In the genomic region with DNA sequence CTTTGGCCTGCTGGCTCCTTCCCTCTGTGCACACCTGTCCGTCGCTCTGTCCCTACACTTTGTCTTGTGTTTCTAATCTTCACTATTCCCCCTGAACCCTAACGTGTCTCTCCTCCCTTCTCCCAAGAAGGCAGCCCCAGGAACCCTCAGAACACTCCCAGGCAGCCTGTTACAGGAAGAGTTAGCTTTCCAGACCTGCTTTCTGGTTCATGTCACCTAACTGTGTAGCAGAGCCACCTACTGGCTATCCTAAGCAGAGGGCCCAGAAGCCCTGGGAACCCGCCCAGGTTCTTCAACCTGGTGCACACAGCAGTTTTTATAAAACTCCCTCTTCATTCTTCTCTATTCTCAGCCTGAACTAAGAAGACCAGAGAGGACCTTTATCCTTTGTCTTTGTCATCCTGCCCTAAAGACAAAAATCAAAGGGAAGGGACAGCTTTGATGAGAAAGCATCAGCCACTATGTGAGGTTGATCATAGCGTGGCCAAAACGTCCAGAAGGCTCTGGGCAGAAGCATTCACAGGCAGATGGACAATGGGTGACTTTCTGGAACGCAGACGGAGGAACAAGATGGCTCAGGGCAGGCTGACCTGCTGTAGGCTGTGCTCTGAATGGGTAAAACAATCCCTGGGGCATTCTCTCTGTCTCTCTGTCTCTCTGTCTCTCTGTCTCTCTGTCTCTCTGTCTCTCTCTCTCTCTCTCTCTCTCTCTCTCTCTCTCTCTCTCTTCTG, we compare ENCODE assay signal across 10 mouse cellular contexts. TPM values are rescaled to one million over a fixed set of nuclear protein-coding genes. Genes with fewer than 3 reads are reported as not detected.
DNase-seq lines count a peak whose midpoint lies in the region; ATAC-seq and TF ChIP-seq lines count a peak whose summit lies in the region.
"Had no signal": no experiment of that assay in that cellular context is flagged by ENCODE, and none has a peak within 500 bp of the region (broad histone marks: within the 10 kb centered on the region; RNA-seq: fewer than 3 reads in every experiment).

No protein-coding gene starts in this region.

- H3K4me3 ChIP-seq in hindbrain, embryonic 10.5 days, result no peak overlapping the region
- H3K4me3 ChIP-seq in hindbrain, embryonic 12.5 days, result no peak overlapping the region
- no peak overlapping the region for H3K4me3 ChIP-seq in intestine, postnatal 0 days (ENCODE audit: low read depth, low read length)
- H3K4me3 ChIP-seq: myocyte had no signal

- H3K4me1 ChIP-seq in hindbrain, embryonic 10.5 days (replicated peaks), result peaks cover 17% of the 10 kb centered on the region
- peaks cover 4% of the 10 kb centered on the region; the same call in 1 of the 2 replicates for H3K4me1 ChIP-seq in hindbrain, embryonic 12.5 days
- H3K4me1 ChIP-seq in intestine, postnatal 0 days (replicated peaks; ENCODE audit: control insufficient read depth, insufficient read depth, low read length), result no peaks in the 10 kb centered on the region

- peak; percentile 86 for TF ChIP-seq CTCF in intestine, postnatal 0 days (IDR thresholded peaks at IDR 0.05; ENCODE audit: low read depth)

- DNase-seq in hindbrain, embryonic 10.5 days (ENCODE audit: low spot score), result peak; percentile 26
- DNase-seq in adipocyte (ENCODE audit: low spot score), result peak; percentile 8
- peak; percentile 29 for DNase-seq in embryo, embryonic 9.5 days (ENCODE audit: extremely low spot score)
- peak; percentile 67 to 69 for DNase-seq in left cerebral cortex, postnatal 14 days (ENCODE audit: low spot score in 2 of 2)
- DNase-seq in right cerebral cortex, adult 2 months (ENCODE audit: low spot score in 2 of 2), result peak; percentile 59 to 64

- no peaks in the 10 kb centered on the region for H3K9me3 ChIP-seq in hindbrain, embryonic 10.5 days
- no peaks in the 10 kb centered on the region for H3K9me3 ChIP-seq in hindbrain, embryonic 12.5 days (replicated peaks)
- no peaks in the 10 kb centered on the region for H3K9me3 ChIP-seq in intestine, postnatal 0 days (ENCODE audit: control insufficient read depth)

- no peaks in the 10 kb centered on the region for H3K27me3 ChIP-seq in hindbrain, embryonic 10.5 days (ENCODE audit: insufficient read depth, poor library complexity, severe bottlenecking)
- H3K27me3 ChIP-seq in hindbrain, embryonic 12.5 days, result no peaks in the 10 kb centered on the region
- no peaks in the 10 kb centered on the region for H3K27me3 ChIP-seq in intestine, postnatal 0 days (replicated peaks; ENCODE audit: control insufficient read depth, insufficient read depth, low read length)

- H3K4me2 ChIP-seq in hindbrain, embryonic 12.5 days (replicated peaks), result no peak overlapping the region
- no peak overlapping the region for H3K4me2 ChIP-seq in intestine, postnatal 0 days (replicated peaks; ENCODE audit: low read depth)

- 54% methylated on average over 8 of the region's 8 CpGs for WGBS in hindbrain, embryonic 10.5 days
- 52% methylated on average over 8 of the region's 8 CpGs for WGBS in hindbrain, embryonic 12.5 days
- WGBS in intestine, postnatal 0 days, result 64% methylated on average over 8 of the region's 8 CpGs

- H3K36me3 ChIP-seq in hindbrain, embryonic 10.5 days, result no peaks in the 10 kb centered on the region
- no peaks in the 10 kb centered on the region for H3K36me3 ChIP-seq in hindbrain, embryonic 12.5 days
- H3K36me3 ChIP-seq in intestine, postnatal 0 days (ENCODE audit: control insufficient read depth, insufficient read depth), result no peaks in the 10 kb centered on the region

- intact Hi-C loops in left cerebral cortex, postnatal 14 days (cut with DNase I), result loop anchor here (2.0 to 10.0 kb wide), 3 partner anchors 144 to 732 kb away; no protein-coding TSS in a partner anchor

- ATAC-seq in hindbrain, embryonic 12.5 days (ENCODE audit: low FRiP score), result no peak
- no peak for ATAC-seq in intestine, postnatal 0 days
- no peak for ATAC-seq in CD4-positive, CD25-positive, alpha-beta regulatory T cell, adult 4 months

- no peak overlapping the region; the same call in 1 of the 2 replicates for H3K27ac ChIP-seq in hindbrain, embryonic 10.5 days
- H3K27ac ChIP-seq in hindbrain, embryonic 12.5 days, result no peak overlapping the region
- H3K27ac ChIP-seq in intestine, postnatal 0 days (ENCODE audit: low read depth, low read length), result no peak overlapping the region

- H3K9ac ChIP-seq in hindbrain, embryonic 12.5 days, result no peak overlapping the region
- H3K9ac ChIP-seq in intestine, postnatal 0 days (ENCODE audit: low read depth, low read length), result no peak overlapping the region

RNA-seq across cellular contexts. Expression of a gene that starts 34.8 kb away (rescaled TPM):
- polyA plus RNA-seq in hindbrain, embryonic 10.5 days (2016; fragmentation: Nextera tagmentation; extraction: Ambion mirVana), result not detected in 2 replicates
- not detected in 2 replicates for polyA plus RNA-seq in hindbrain, embryonic 12.5 days (2016; fragmentation: Nextera tagmentation; extraction: Ambion mirVana)
- not detected in 2 replicates for polyA plus RNA-seq in intestine, postnatal 0 days (2015; fragmentation: Nextera tagmentation; extraction: Ambion mirVana)
- total RNA-seq in left cerebral cortex, postnatal 14 days (2021), result not detected
- polyA plus RNA-seq in CD4-positive, CD25-positive, alpha-beta regulatory T cell, adult 4 months (2017; shearing (Covaris generic)), result not detected
- total RNA-seq: gastrocnemius, postnatal 4 days had no signal
- polyA plus RNA-seq: myocyte had no signal

Comparison
In these comparisons a context has a peak if more than half of its experiments do, and no peak if none do; other contexts are left out.
1. DNase-seq: peak in every context shown above with its lines; median percentile 68 in left cerebral cortex, postnatal 14 days; 62 in right cerebral cortex, adult 2 months; 29 in embryo, embryonic 9.5 days; 26 in hindbrain, embryonic 10.5 days; 8 in adipocyte.